Mouse (Mus musculus) small intestine, adult 2 months (tissue): Measurements from ENCODE around the gene Wdhd1. TPM values are rescaled to one million over a fixed set of nuclear protein-coding genes. Genes with fewer than 3 reads are reported as not detected.

Experiments
- H3K27ac ChIP-seq: fragments of 200-500 bp; 2 replicates; pipeline ENCODE4 v1.5.1; 2012; ENCODE audit warnings: low read depth, low read length, control low read depth, inconsistent platforms; ENCODE audit not compliant: insufficient read depth
- H3K27me3 ChIP-seq: fragments of 200-500 bp; 2 replicates; pipeline ENCODE4 v1.6.1; 2012; ENCODE audit warnings: mild to moderate bottlenecking, moderate library complexity, low read length, inconsistent platforms; ENCODE audit not compliant: control insufficient read depth, insufficient read depth
- H3K36me3 ChIP-seq: fragments of 200-500 bp; 2 replicates; pipeline ENCODE4 v1.6.1; 2012; ENCODE audit warnings: mild to moderate bottlenecking, low read length, control low read depth, inconsistent platforms; ENCODE audit not compliant: control insufficient read depth, insufficient read depth
- H3K4me1 ChIP-seq: fragments of 200-500 bp; 2 replicates; pipeline ENCODE4 v1.6.1; 2012; ENCODE audit warnings: low read length, inconsistent platforms, mixed read lengths; ENCODE audit not compliant: control insufficient read depth, insufficient read depth, insufficient read length
- H3K4me3 ChIP-seq: fragments of 200-500 bp; 2 replicates; pipeline ENCODE4 v1.5.1; 2012; ENCODE audit warnings: low read depth, mild to moderate bottlenecking, control low read depth, inconsistent platforms, low read length, moderate library complexity
- CTCF ChIP-seq: fragments of 200-500 bp; IDR thresholded peaks from 2 replicates; pipeline ENCODE4 v1.5.1; 2012; ENCODE audit warnings: low read depth, mild to moderate bottlenecking, control low read depth, inconsistent platforms, low read length, moderate library complexity, mixed read lengths; ENCODE audit not compliant: insufficient replicate concordance, insufficient read length; ENCODE audit errors: extremely low read depth
- POLR2A ChIP-seq: fragments of 200-500 bp; IDR thresholded peaks from 2 replicates; pipeline ENCODE4 v1.6.1; 2012; ENCODE audit warnings: low read depth, mild to moderate bottlenecking, control low read depth, inconsistent platforms, low read length, moderate library complexity
- WGBS: fragments of 180-500 bp; shearing (Covaris S2); methylation state at CpG from one replicate; pipeline ENCODE4 v1.1.7; 2018; 5-methylcytosine and 5-hydroxymethylcytosine counted together
- polyA plus RNA-seq: library from polyadenylated mRNA; depleted of rRNA; stranded (reverse); fragments of >200 nt; gene quantifications from 2 replicates; pipeline ENCODE4 v1.2.3, GENCODE M21; 2012

Wdhd1 gene
- polyA plus RNA-seq, 1 experiment, result 1.3 TPM

- TF ChIP-seq CTCF (peak; percentile 76), POLR2A (peak; percentile 79)
- no peaks in the 10 kb centered on the region for H3K27me3 ChIP-seq
Measured at GRCm38 (mm10) chr14:47297785-47298407, 21.2 kb upstream of the Wdhd1 start, which contains the start of gene Mapk1ip1l. Gene Mapk1ip1l (plus strand): TSS chr14:47298266.

GRCm38 (mm10) chr14:47296232-47296631 is 19.6 kb upstream of the Wdhd1 start:
- Histone ChIP-seq H3K27ac (peak overlapping the region; percentile 92), H3K4me3 (no peak overlapping the region), H3K36me3 (peaks cover 8% of the 10 kb centered on the region), H3K4me1 (peaks cover 10% of the 10 kb centered on the region; the same call in 1 of the 2 replicates), H3K27me3 (no peaks in the 10 kb centered on the region)
- 30% methylated on average over 2 of the region's 2 CpGs for WGBS
- TF ChIP-seq POLR2A (no peak), CTCF (no peak)

More at GRCm38 (mm10) chr14:47297785-47298407, 21.2 kb upstream of the Wdhd1 start, which contains the start of gene Mapk1ip1l:
- H3K4me3 ChIP-seq, result peak within 1 kb of the TSS; percentile 94
- H3K4me1 ChIP-seq, result peaks cover 14% of the 10 kb centered on the region; the same call in 1 of the 2 replicates
- peaks cover 5% of the 10 kb centered on the region for H3K36me3 ChIP-seq
- peak within 1 kb of the TSS; percentile 78 for H3K27ac ChIP-seq
- under 1% methylated on average over 34 of the region's 34 CpGs for WGBS

GRCm38 (mm10) chr14:47294136-47294535 is 17.5 kb upstream of the Wdhd1 start:
- 17% methylated on average over 4 of the region's 4 CpGs for WGBS
- Histone ChIP-seq H3K4me3 (no peak overlapping the region), H3K27me3 (no peaks in the 10 kb centered on the region), H3K36me3 (peaks cover 19% of the 10 kb centered on the region), H3K27ac (0 out of 2 replicates have a peak overlapping the region, but pooled peaks have one; percentile 15), H3K4me1 (peaks cover 7% of the 10 kb centered on the region; the same call in 1 of the 2 replicates)
- no peak for TF ChIP-seq POLR2A
- TF ChIP-seq CTCF, result no peak

- no peak overlapping the region for H3K27ac ChIP-seq
- H3K4me3 ChIP-seq, result no peak overlapping the region
- H3K36me3 ChIP-seq, result peaks cover 22% of the 10 kb centered on the region
- WGBS, result 78% methylated on average over 1 of the region's 1 CpGs
- peaks cover 5% of the 10 kb centered on the region; the same call in 1 of the 2 replicates for H3K4me1 ChIP-seq
- H3K27me3 ChIP-seq, result no peaks in the 10 kb centered on the region
- no peak for TF ChIP-seq CTCF
- TF ChIP-seq POLR2A, result no peak
Measured at GRCm38 (mm10) chr14:47291772-47292171, 15.1 kb upstream of the Wdhd1 start.

- TF ChIP-seq POLR2A (no peak), CTCF (no peak)
- 86% methylated on average over 5 of the region's 5 CpGs for WGBS
- Histone ChIP-seq H3K4me3 (no peak overlapping the region), H3K4me1 (peaks cover 3% of the 10 kb centered on the region; the same call in 1 of the 2 replicates), H3K27me3 (no peaks in the 10 kb centered on the region), H3K36me3 (peaks cover 20% of the 10 kb centered on the region), H3K27ac (no peak overlapping the region)
Measured at GRCm38 (mm10) chr14:47287021-47287420, 10.4 kb upstream of the Wdhd1 start.

- no peak overlapping the region for H3K27ac ChIP-seq
- no peak overlapping the region for H3K4me3 ChIP-seq
- H3K4me1 ChIP-seq, result peaks cover 3% of the 10 kb centered on the region; the same call in 1 of the 2 replicates
- peaks cover 16% of the 10 kb centered on the region for H3K36me3 ChIP-seq
- no peak for TF ChIP-seq CTCF
- no peak for TF ChIP-seq POLR2A
- no peaks in the 10 kb centered on the region for H3K27me3 ChIP-seq
- 80% methylated on average over 1 of the region's 1 CpGs for whole genome bisulfite sequencing
Measured at GRCm38 (mm10) chr14:47286215-47286614, 9.6 kb upstream of the Wdhd1 start.

GRCm38 (mm10) chr14:47285271-47285670 is 8.6 kb upstream of the Wdhd1 start:
- Histone ChIP-seq H3K27me3 (no peaks in the 10 kb centered on the region), H3K36me3 (peaks cover 13% of the 10 kb centered on the region), H3K4me1 (peaks cover 3% of the 10 kb centered on the region; the same call in 1 of the 2 replicates), H3K4me3 (no peak overlapping the region), H3K27ac (peak overlapping the region; percentile 46)
- TF ChIP-seq POLR2A, result no peak
- TF ChIP-seq CTCF, result no peak
- 57% methylated on average over 2 of the region's 2 CpGs for WGBS
